Mouse (Mus musculus): Measurements from ENCODE around the gene BC005624. TPM values are rescaled to one million over a fixed set of nuclear protein-coding genes. Genes with fewer than 3 reads are reported as not detected.
A peak's percentile ranks its signal among the peaks of the same experiment; 100 is the strongest.

Gene BC005624
- total and polyA plus RNA-seq, 2 experiments from 2014 or later, result 34.8 to 93.1 TPM

GRCm38 (mm10) chr2:30985111-30986020 lies 3.4 kb upstream of the BC005624 start:
- Histone ChIP-seq H3K27ac (ENCODE audit: low read depth, low read length) (no peak overlapping the region), H3K9me3 (ENCODE audit: low read length) (no peaks in the 10 kb centered on the region), H3K36me3 (ENCODE audit: insufficient read depth, low read length) (no peaks in the 10 kb centered on the region), H3K4me2 (ENCODE audit: low read depth, low read length, poor library complexity, severe bottlenecking) (no peak overlapping the region), H3K4me3 (ENCODE audit: low read depth, low read length) (no peak overlapping the region), H3K9ac (replicated peaks; ENCODE audit: low read length, poor library complexity, severe bottlenecking) (no peak overlapping the region), H3K4me1 (ENCODE audit: insufficient read depth, low read length) (peaks cover 3% of the 10 kb centered on the region; the same call in 1 of the 2 replicates), H3K27me3 (ENCODE audit: insufficient read depth, low read length) (no peaks in the 10 kb centered on the region)
- TF ChIP-seq CTCF (IDR thresholded peaks at IDR 0.05), result no peak
- ATAC-seq (ENCODE audit: low FRiP score) (no peak), DNase-seq (ENCODE audit: low spot score) (no peak)
- WGBS, result 31% methylated on average over 17 of the region's 17 CpGs

GRCm38 (mm10) chr2:30983024-30983423 lies 1.0 kb upstream of the BC005624 start:
- peak overlapping the region; percentile 58; the same call in 1 of the 2 replicates for H3K9ac ChIP-seq (replicated peaks; ENCODE audit: low read length, poor library complexity, severe bottlenecking)
- no peak for ATAC-seq (ENCODE audit: low FRiP score)
- peak; percentile 6 for DNase-seq (ENCODE audit: low spot score)

GRCm38 (mm10) chr2:30967352-30968327 lies 14.4 kb downstream of the BC005624 start, which contains the start of gene Tor1a:
Tor1a (minus strand) TSS chr2:30967933.
- TF ChIP-seq CTCF (IDR thresholded peaks at IDR 0.05), result peak; percentile 45
- DNase-seq (ENCODE audit: low spot score) (peak; percentile 95), ATAC-seq (ENCODE audit: low FRiP score) (peak; percentile 94)
- Histone ChIP-seq H3K4me1 (ENCODE audit: insufficient read depth, low read length) (peaks cover 10% of the 10 kb centered on the region), H3K27ac (ENCODE audit: low read depth, low read length) (peak within 1 kb of the TSS; percentile 76), H3K36me3 (ENCODE audit: insufficient read depth, low read length) (peaks cover 30% of the 10 kb centered on the region), H3K4me3 (ENCODE audit: low read depth, low read length) (peak within 1 kb of the TSS; percentile 73), H3K27me3 (ENCODE audit: insufficient read depth, low read length) (no peaks in the 10 kb centered on the region), H3K4me2 (ENCODE audit: low read depth, low read length, poor library complexity, severe bottlenecking) (peak within 1 kb of the TSS; percentile 74), H3K9ac (replicated peaks; ENCODE audit: low read length, poor library complexity, severe bottlenecking) (peak within 1 kb of the TSS; percentile 93), H3K9me3 (ENCODE audit: low read length) (no peaks in the 10 kb centered on the region)
- 2% methylated on average over 58 of the region's 59 CpGs for WGBS

More at GRCm38 (mm10) chr2:30983024-30983423, 1.0 kb upstream of the BC005624 start:
- peaks cover 3% of the 10 kb centered on the region; the same call in 1 of the 2 replicates for H3K4me1 ChIP-seq (ENCODE audit: insufficient read depth, low read length)
- 48% methylated on average over 7 of the region's 7 CpGs for WGBS
- H3K4me3 ChIP-seq (ENCODE audit: low read depth, low read length), result peak overlapping the region; percentile 75
- no peaks in the 10 kb centered on the region for H3K27me3 ChIP-seq (ENCODE audit: insufficient read depth, low read length)
- peaks cover 13% of the 10 kb centered on the region for H3K36me3 ChIP-seq (ENCODE audit: insufficient read depth, low read length)
- H3K9me3 ChIP-seq (ENCODE audit: low read length), result no peaks in the 10 kb centered on the region
- no peak for TF ChIP-seq CTCF (IDR thresholded peaks at IDR 0.05)
- H3K27ac ChIP-seq (ENCODE audit: low read depth, low read length), result no peak overlapping the region
- peak overlapping the region; percentile 81 for H3K4me2 ChIP-seq (ENCODE audit: low read depth, low read length, poor library complexity, severe bottlenecking)

DNA sequence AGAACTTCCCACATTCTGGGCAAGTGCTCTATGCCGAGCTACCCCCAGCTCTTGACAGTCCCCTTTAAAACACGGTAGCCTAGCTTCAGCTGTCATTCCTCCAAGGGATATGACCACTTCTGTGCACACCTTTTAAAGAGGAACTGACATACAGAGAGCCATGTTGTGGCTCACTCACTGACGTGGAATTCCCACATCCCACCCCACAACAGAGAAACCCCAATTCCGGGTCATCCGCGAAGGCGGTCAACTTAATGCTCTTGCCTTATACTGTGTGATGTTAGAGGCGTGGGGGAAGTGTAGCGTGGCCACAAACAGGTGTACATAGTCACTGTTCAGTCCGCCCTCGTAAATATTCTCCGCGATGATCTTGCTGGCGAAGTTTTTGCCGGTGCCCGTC lies 15.2 kb downstream of the BC005624 start:
- no peak for TF ChIP-seq CTCF (IDR thresholded peaks at IDR 0.05)
- H3K36me3 ChIP-seq (ENCODE audit: insufficient read depth, low read length), result peaks cover 33% of the 10 kb centered on the region
- H3K9ac ChIP-seq (replicated peaks; ENCODE audit: low read length, poor library complexity, severe bottlenecking), result peak overlapping the region; percentile 93
- peak overlapping the region; percentile 74 for H3K4me2 ChIP-seq (ENCODE audit: low read depth, low read length, poor library complexity, severe bottlenecking)
- H3K9me3 ChIP-seq (ENCODE audit: low read length), result no peaks in the 10 kb centered on the region
- DNase-seq (ENCODE audit: low spot score) (peak; percentile 9), ATAC-seq (ENCODE audit: low FRiP score) (no peak)
- peaks cover 10% of the 10 kb centered on the region for H3K4me1 ChIP-seq (ENCODE audit: insufficient read depth, low read length)
- H3K4me3 ChIP-seq (ENCODE audit: low read depth, low read length), result peak overlapping the region; percentile 73
- H3K27ac ChIP-seq (ENCODE audit: low read depth, low read length), result 0 out of 2 replicates have a peak overlapping the region, but pooled peaks have one; percentile 76
- no peaks in the 10 kb centered on the region for H3K27me3 ChIP-seq (ENCODE audit: insufficient read depth, low read length)
- whole genome bisulfite sequencing, result 24% methylated on average over 16 of the region's 16 CpGs

DNA sequence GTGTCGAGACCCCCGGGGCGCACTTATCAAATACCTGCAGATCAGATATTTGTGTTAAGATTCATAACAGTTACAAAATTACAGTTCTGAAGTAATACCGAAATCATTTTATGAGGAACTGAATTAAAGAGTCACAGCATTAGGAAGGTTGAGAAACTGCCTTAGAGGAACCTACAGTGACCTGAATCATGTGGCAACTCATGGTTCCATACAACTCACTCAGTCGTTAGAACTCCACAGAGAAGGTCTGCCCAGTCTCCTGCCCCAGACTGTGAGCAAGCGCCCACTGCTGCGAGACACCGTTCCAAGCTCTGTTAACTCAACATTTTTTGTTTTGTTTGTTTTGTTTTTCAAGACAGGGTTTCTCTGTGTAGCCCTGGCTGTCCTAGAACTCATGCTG lies 16.4 kb downstream of the BC005624 start:
- Histone ChIP-seq H3K4me2 (ENCODE audit: low read depth, low read length, poor library complexity, severe bottlenecking) (no peak overlapping the region), H3K9me3 (ENCODE audit: low read length) (no peaks in the 10 kb centered on the region), H3K4me3 (ENCODE audit: low read depth, low read length) (no peak overlapping the region), H3K27me3 (ENCODE audit: insufficient read depth, low read length) (no peaks in the 10 kb centered on the region), H3K27ac (ENCODE audit: low read depth, low read length) (no peak overlapping the region), H3K9ac (replicated peaks; ENCODE audit: low read length, poor library complexity, severe bottlenecking) (no peak overlapping the region), H3K4me1 (ENCODE audit: insufficient read depth, low read length) (peaks cover 10% of the 10 kb centered on the region), H3K36me3 (ENCODE audit: insufficient read depth, low read length) (peaks cover 45% of the 10 kb centered on the region)
- ATAC-seq (ENCODE audit: low FRiP score), result no peak
- WGBS, result 90% methylated on average over 8 of the region's 8 CpGs
- no peak for DNase-seq (ENCODE audit: low spot score)
- no peak for TF ChIP-seq CTCF (IDR thresholded peaks at IDR 0.05)
